Mouse (Mus musculus) stomach, embryonic 15.5 days (tissue): ENCODE data around the gene Zbtb32. TPM values are rescaled to one million over a fixed set of nuclear protein-coding genes. Genes with fewer than 3 reads are reported as not detected.

Experiments used
- ATAC-seq: fragments of 200-750 bp; cut with Nextera tagmentation; 2 replicates; pipeline ENCODE4 v1.8.0; 2017; ENCODE audit warnings: low read depth, moderate number of reproducible peaks, moderate TSS enrichment; ENCODE audit not compliant: insufficient read depth, low FRiP score
- H3K27ac ChIP-seq: fragments of 300-500 bp; sonication (generic); 2 replicates; pipeline ENCODE4 v1.5.1; 2015; ENCODE audit warnings: mild to moderate bottlenecking, inconsistent platforms
- H3K27me3 ChIP-seq: fragments of 300-500 bp; sonication (generic); replicated peaks from 2 replicates; pipeline ENCODE4 v1.6.1; 2015; ENCODE audit warnings: inconsistent platforms
- H3K36me3 ChIP-seq: fragments of 300-500 bp; sonication (generic); 2 replicates; pipeline ENCODE4 v1.6.1; 2015; ENCODE audit warnings: inconsistent platforms
- H3K4me1 ChIP-seq: fragments of 300-500 bp; sonication (generic); 2 replicates; pipeline ENCODE4 v1.6.1; 2015; ENCODE audit warnings: inconsistent platforms
- H3K4me2 ChIP-seq: fragments of 300-500 bp; sonication (generic); 2 replicates; pipeline ENCODE4 v1.6.1; 2015; ENCODE audit warnings: mild to moderate bottlenecking, inconsistent platforms
- H3K4me3 ChIP-seq: fragments of 300-500 bp; sonication (generic); replicated peaks from 2 replicates; pipeline ENCODE4 v1.5.1; 2015; ENCODE audit warnings: inconsistent platforms
- H3K9ac ChIP-seq: fragments of 300-500 bp; sonication (generic); 2 replicates; pipeline ENCODE4 v1.6.1; 2015; ENCODE audit warnings: inconsistent platforms
- H3K9me3 ChIP-seq: fragments of 300-500 bp; sonication (generic); 2 replicates; pipeline ENCODE4 v1.6.1; 2016; ENCODE audit warnings: inconsistent platforms
- WGBS: fragments of 180-500 bp; shearing (Covaris S2); methylation state at CpG from one replicate; pipeline ENCODE4 v1.1.7; 2015; 5-methylcytosine and 5-hydroxymethylcytosine counted together
- polyA plus RNA-seq: library from polyadenylated mRNA; unstranded; fragments of >200 nt; fragmentation: Nextera tagmentation; extraction: Ambion mirVana; gene quantifications from 2 replicates; pipeline ENCODE4 v1.2.1, GENCODE M21; 2015

Zbtb32 gene
- polyA plus RNA-seq, 1 experiment from 2014 or later, result 0.90 TPM

- Histone ChIP-seq H3K27ac (peak overlapping the region; percentile 83), H3K9me3 (no peaks in the 10 kb centered on the region), H3K4me3 (no peak overlapping the region), H3K36me3 (no peaks in the 10 kb centered on the region), H3K4me2 (peak overlapping the region; percentile 33), H3K9ac (no peak overlapping the region), H3K4me1 (0 out of 2 replicates have a peak, but pooled peaks cover 16% of the 10 kb centered on the region), H3K27me3 (no peaks in the 10 kb centered on the region)
- ATAC-seq, result peak; percentile 91
- 1% methylated on average over 16 of the region's 16 CpGs for WGBS
Observed at GRCm38 (mm10) chr7:30599933-30600353, 1.2 kb upstream of the Zbtb32 start.

GRCm38 (mm10) chr7:30596811-30597210, 1.9 kb downstream of the Zbtb32 start:
- H3K36me3 ChIP-seq, result no peaks in the 10 kb centered on the region
- no peaks in the 10 kb centered on the region for H3K9me3 ChIP-seq
- 79% methylated on average over 5 of the region's 5 CpGs for WGBS
- H3K27ac ChIP-seq, result no peak overlapping the region
- H3K4me1 ChIP-seq, result 0 out of 2 replicates have a peak, but pooled peaks cover 11% of the 10 kb centered on the region
- no peak overlapping the region for H3K4me3 ChIP-seq
- no peak overlapping the region for H3K4me2 ChIP-seq
- ATAC-seq, result no peak
- no peak overlapping the region for H3K9ac ChIP-seq
- no peaks in the 10 kb centered on the region for H3K27me3 ChIP-seq

GRCm38 (mm10) chr7:30596093-30596492, 2.6 kb downstream of the Zbtb32 start:
- no peak for ATAC-seq

GRCm38 (mm10) chr7:30594510-30595024, 4.1 kb downstream of the Zbtb32 start:
- Histone ChIP-seq H3K9me3 (no peaks in the 10 kb centered on the region), H3K9ac (no peak overlapping the region), H3K4me2 (no peak overlapping the region), H3K27me3 (no peaks in the 10 kb centered on the region), H3K4me3 (no peak overlapping the region), H3K27ac (no peak overlapping the region), H3K36me3 (no peaks in the 10 kb centered on the region), H3K4me1 (peaks cover 7% of the 10 kb centered on the region)
- no peak for ATAC-seq
- 76% methylated on average over 3 of the region's 4 CpGs for WGBS

More at GRCm38 (mm10) chr7:30596093-30596492, 2.6 kb downstream of the Zbtb32 start:
- H3K27ac ChIP-seq, result no peak overlapping the region
- no peaks in the 10 kb centered on the region for H3K27me3 ChIP-seq
- no peaks in the 10 kb centered on the region for H3K36me3 ChIP-seq
- H3K9ac ChIP-seq, result no peak overlapping the region
- H3K4me3 ChIP-seq, result no peak overlapping the region
- H3K4me1 ChIP-seq, result 0 out of 2 replicates have a peak, but pooled peaks cover 11% of the 10 kb centered on the region
- no peaks in the 10 kb centered on the region for H3K9me3 ChIP-seq
- H3K4me2 ChIP-seq, result no peak overlapping the region
- WGBS, result 72% methylated on average over 5 of the region's 5 CpGs

- Histone ChIP-seq H3K27me3 (no peaks in the 10 kb centered on the region), H3K4me1 (peaks cover 6% of the 10 kb centered on the region), H3K4me3 (no peak overlapping the region), H3K36me3 (no peaks in the 10 kb centered on the region), H3K9me3 (no peaks in the 10 kb centered on the region), H3K27ac (no peak overlapping the region), H3K4me2 (no peak overlapping the region), H3K9ac (no peak overlapping the region)
- 70% methylated on average over 10 of the region's 10 CpGs for WGBS
- no peak for ATAC-seq
Observed at GRCm38 (mm10) chr7:30593579-30594509, 4.9 kb downstream of the Zbtb32 start.

GRCm38 (mm10) chr7:30592772-30593423, 5.8 kb downstream of the Zbtb32 start:
- H3K27ac ChIP-seq, result no peak overlapping the region
- no peak overlapping the region for H3K9ac ChIP-seq
- H3K9me3 ChIP-seq, result no peaks in the 10 kb centered on the region
- no peak overlapping the region for H3K4me2 ChIP-seq
- H3K27me3 ChIP-seq, result no peaks in the 10 kb centered on the region
- no peak overlapping the region for H3K4me3 ChIP-seq
- ATAC-seq, result no peak
- no peaks in the 10 kb centered on the region for H3K36me3 ChIP-seq
- WGBS, result 42% methylated on average over 5 of the region's 5 CpGs
- peaks cover 6% of the 10 kb centered on the region for H3K4me1 ChIP-seq

GRCm38 (mm10) chr7:30591605-30591951, 7.1 kb downstream of the Zbtb32 start:
- WGBS, result 61% methylated on average over 4 of the region's 4 CpGs
- no peak overlapping the region for H3K27ac ChIP-seq
- no peaks in the 10 kb centered on the region for H3K9me3 ChIP-seq
- no peak overlapping the region for H3K9ac ChIP-seq
- peaks cover 16% of the 10 kb centered on the region for H3K4me1 ChIP-seq
- no peaks in the 10 kb centered on the region for H3K27me3 ChIP-seq
- no peak for ATAC-seq
- H3K36me3 ChIP-seq, result peaks cover 5% of the 10 kb centered on the region
- no peak overlapping the region for H3K4me3 ChIP-seq
- no peak overlapping the region for H3K4me2 ChIP-seq

- Histone ChIP-seq H3K4me1 (peaks cover 18% of the 10 kb centered on the region), H3K4me3 (no peak overlapping the region), H3K4me2 (no peak overlapping the region; the same call in 1 of the 2 replicates), H3K27me3 (no peaks in the 10 kb centered on the region), H3K36me3 (peaks cover 10% of the 10 kb centered on the region), H3K27ac (no peak overlapping the region), H3K9me3 (no peaks in the 10 kb centered on the region), H3K9ac (no peak overlapping the region)
- WGBS, result 86% methylated on average over 9 of the region's 9 CpGs
- ATAC-seq, result no peak
Observed at GRCm38 (mm10) chr7:30590927-30591604, 7.6 kb downstream of the Zbtb32 start.

- Histone ChIP-seq H3K9me3 (no peaks in the 10 kb centered on the region), H3K27ac (peak overlapping the region; percentile 95), H3K4me3 (peak overlapping the region; percentile 98), H3K4me2 (peak overlapping the region; percentile 77), H3K4me1 (peaks cover 18% of the 10 kb centered on the region), H3K36me3 (peaks cover 24% of the 10 kb centered on the region), H3K27me3 (no peaks in the 10 kb centered on the region), H3K9ac (peak overlapping the region; percentile 26; the same call in 1 of the 2 replicates)
- ATAC-seq, result peak; percentile 57
- 24% methylated on average over 39 of the region's 40 CpGs for WGBS
Observed at GRCm38 (mm10) chr7:30589435-30590301, 9.0 kb downstream of the Zbtb32 start.

- WGBS, result under 1% methylated on average over 63 of the region's 68 CpGs
- H3K9me3 ChIP-seq, result no peaks in the 10 kb centered on the region
- peak within 1 kb of the TSS; percentile 98 for H3K9ac ChIP-seq
- ATAC-seq, result peak; percentile 96
- H3K4me1 ChIP-seq, result peaks cover 18% of the 10 kb centered on the region
- H3K4me3 ChIP-seq, result peak within 1 kb of the TSS; percentile 98
- no peaks in the 10 kb centered on the region for H3K27me3 ChIP-seq
- H3K4me2 ChIP-seq, result peak within 1 kb of the TSS; percentile 77
- peaks cover 31% of the 10 kb centered on the region for H3K36me3 ChIP-seq
- peak within 1 kb of the TSS; percentile 95 for H3K27ac ChIP-seq
Observed at GRCm38 (mm10) chr7:30588676-30589434, 9.9 kb downstream of the Zbtb32 start, which contains the start of gene Kmt2b. Gene Kmt2b (minus strand): TSS chr7:30588726.
